Mouse (Mus musculus) hindbrain, postnatal 0 days (tissue): ENCODE data around the gene Tulp2. TPM values are rescaled to one million over a fixed set of nuclear protein-coding genes. Genes with fewer than 3 reads are reported as not detected.

Source experiments
- ATAC-seq: fragments of 200-750 bp; cut with Nextera tagmentation; 2 replicates; pipeline ENCODE4 v1.8.0; 2017; ENCODE audit warnings: mild to moderate bottlenecking, moderate TSS enrichment, moderate library complexity
- DNase-seq: peaks from one replicate; pipeline ENCODE4 v3.0.0-alpha.2; 2015; ENCODE audit warnings: low spot score
- H3K27ac ChIP-seq: fragments of 300-500 bp; sonication (generic); 2 replicates; pipeline ENCODE4 v1.5.1; 2014; ENCODE audit warnings: mild to moderate bottlenecking
- H3K27me3 ChIP-seq: fragments of 300-500 bp; sonication (generic); 2 replicates; pipeline ENCODE4 v1.6.1; 2014; ENCODE audit warnings: low read length, mixed read lengths; ENCODE audit not compliant: insufficient read depth
- H3K36me3 ChIP-seq: fragments of 300-500 bp; sonication (generic); 2 replicates; pipeline ENCODE4 v1.6.1; 2014; ENCODE audit warnings: low read length, mixed read lengths; ENCODE audit not compliant: insufficient read depth
- H3K4me1 ChIP-seq: fragments of 300-500 bp; sonication (generic); 2 replicates; pipeline ENCODE4 v1.6.1; 2014; ENCODE audit warnings: antibody characterized with exemption, low read length, mixed read lengths; ENCODE audit not compliant: insufficient read depth
- H3K4me2 ChIP-seq: fragments of 300-500 bp; sonication (generic); 2 replicates; pipeline ENCODE4 v1.6.1; 2014; ENCODE audit warnings: low read depth, mild to moderate bottlenecking, low read length, moderate library complexity, mixed read lengths
- H3K4me3 ChIP-seq: fragments of 300-500 bp; sonication (generic); 2 replicates; pipeline ENCODE4 v1.5.1; 2014; ENCODE audit warnings: low read length
- H3K9ac ChIP-seq: fragments of 300-500 bp; sonication (generic); replicated peaks from 2 replicates; pipeline ENCODE4 v1.6.1; 2014; ENCODE audit warnings: mild to moderate bottlenecking, low read length, moderate library complexity, mixed read lengths
- H3K9me3 ChIP-seq: fragments of 300-500 bp; sonication (generic); 2 replicates; pipeline ENCODE4 v1.6.1; 2016; ENCODE audit warnings: low read length, mixed read lengths
- CTCF ChIP-seq: IDR thresholded peaks from 2 replicates; pipeline ENCODE4 v1.5.1; 2016; ENCODE audit warnings: antibody characterized with exemption, control low read depth, low read depth
- WGBS: fragments of 180-500 bp; shearing (Covaris S2); extraction: QIAGEN DNeasy Blood & Tissue Kit; methylation state at CpG from one replicate; pipeline ENCODE4 v1.1.7; 2014; 5-methylcytosine and 5-hydroxymethylcytosine counted together
- polyA plus RNA-seq: library from polyadenylated mRNA; unstranded; fragments of >200 nt; fragmentation: Nextera tagmentation; extraction: Ambion mirVana; gene quantifications from 2 replicates; pipeline ENCODE4 v1.2.1, GENCODE M21; 2015
- total RNA-seq: library from RNA; depleted of rRNA; stranded (reverse); fragments of >200 nt; gene quantifications from 2 replicates; pipeline ENCODE4 v1.2.3, GENCODE M21; 2014

The Tulp2 gene
- total and polyA plus RNA-seq, 2 experiments from 2014 or later, result 0.21 TPM

GRCm38 (mm10) chr7:45437521-45438276 is 44.0 kb upstream of the Tulp2 start, which contains the start of gene Ruvbl2:
TSS of gene Ruvbl2 (minus strand) at chr7:45438096.
- Histone ChIP-seq H3K4me2 (peak within 1 kb of the TSS; percentile 21; the same call in 1 of the 2 replicates), H3K9ac (0 out of 2 replicates have a peak within 1 kb of the TSS, but pooled peaks have one; percentile 2), H3K27me3 (no peaks in the 10 kb centered on the region), H3K36me3 (peaks cover 5% of the 10 kb centered on the region), H3K4me3 (no peak within 1 kb of the TSS), H3K27ac (no peak within 1 kb of the TSS), H3K4me1 (peaks cover 17% of the 10 kb centered on the region), H3K9me3 (no peaks in the 10 kb centered on the region)
- 32% methylated on average over 19 of the region's 19 CpGs for WGBS
- peak; percentile 19; the same call in 1 of the 2 replicates for TF ChIP-seq CTCF
- ATAC-seq, result no peak
- no peak for DNase-seq

GRCm38 (mm10) chr7:45443526-45444420 is 37.9 kb upstream of the Tulp2 start:
- Histone ChIP-seq H3K4me3 (no peak overlapping the region), H3K9ac (no peak overlapping the region), H3K9me3 (no peaks in the 10 kb centered on the region), H3K4me2 (no peak overlapping the region), H3K27ac (no peak overlapping the region), H3K27me3 (no peaks in the 10 kb centered on the region), H3K36me3 (peaks cover 20% of the 10 kb centered on the region), H3K4me1 (no peaks in the 10 kb centered on the region)
- TF ChIP-seq CTCF, result no peak
- whole genome bisulfite sequencing, result 91% methylated on average over 22 of the region's 22 CpGs
- DNase-seq (no peak), ATAC-seq (no peak)

- H3K9me3 ChIP-seq, result no peaks in the 10 kb centered on the region
- H3K27ac ChIP-seq, result no peak overlapping the region
- peaks cover 18% of the 10 kb centered on the region for H3K36me3 ChIP-seq
- ATAC-seq, result no peak
- no peaks in the 10 kb centered on the region for H3K27me3 ChIP-seq
- H3K9ac ChIP-seq, result no peak overlapping the region
- DNase-seq, result no peak
- no peaks in the 10 kb centered on the region for H3K4me1 ChIP-seq
- TF ChIP-seq CTCF, result no peak
- no peak overlapping the region for H3K4me2 ChIP-seq
- no peak overlapping the region for H3K4me3 ChIP-seq
These were observed 35.1 kb upstream of the Tulp2 start for GRCm38 (mm10) chr7:45446589-45446988.

GRCm38 (mm10) chr7:45447325-45447990 is 34.2 kb upstream of the Tulp2 start:
- H3K4me1 ChIP-seq, result no peaks in the 10 kb centered on the region
- ATAC-seq (peak; percentile 58), DNase-seq (peak; percentile 71)
- no peak overlapping the region for H3K4me2 ChIP-seq
- H3K9ac ChIP-seq, result no peak overlapping the region
- H3K27me3 ChIP-seq, result no peaks in the 10 kb centered on the region
- H3K27ac ChIP-seq, result peak overlapping the region; percentile 17; the same call in 1 of the 2 replicates
- no peak overlapping the region for H3K4me3 ChIP-seq
- H3K36me3 ChIP-seq, result peaks cover 20% of the 10 kb centered on the region
- WGBS, result 38% methylated on average over 11 of the region's 11 CpGs
- TF ChIP-seq CTCF, result peak; percentile 67
- no peaks in the 10 kb centered on the region for H3K9me3 ChIP-seq

- H3K4me2 ChIP-seq, result no peak overlapping the region
- no peak for ATAC-seq
- no peaks in the 10 kb centered on the region for H3K27me3 ChIP-seq
- H3K9ac ChIP-seq, result no peak overlapping the region
- no peaks in the 10 kb centered on the region for H3K9me3 ChIP-seq
- H3K4me3 ChIP-seq, result no peak overlapping the region
- WGBS, result 100% methylated on average over 1 of the region's 1 CpGs
- no peak for TF ChIP-seq CTCF
- DNase-seq, result no peak
- H3K4me1 ChIP-seq, result no peaks in the 10 kb centered on the region
- peaks cover 24% of the 10 kb centered on the region for H3K36me3 ChIP-seq
- no peak overlapping the region for H3K27ac ChIP-seq
These were observed 31.7 kb upstream of the Tulp2 start for GRCm38 (mm10) chr7:45449974-45450373.

GRCm38 (mm10) chr7:45451344-45451982 is 30.2 kb upstream of the Tulp2 start:
- peak; percentile 79 for ATAC-seq
- H3K4me3 ChIP-seq, result 0 out of 2 replicates have a peak overlapping the region, but pooled peaks have one; percentile 6
- H3K9me3 ChIP-seq, result no peaks in the 10 kb centered on the region
- H3K36me3 ChIP-seq, result peaks cover 32% of the 10 kb centered on the region
- H3K4me1 ChIP-seq, result no peaks in the 10 kb centered on the region
- no peak overlapping the region for H3K4me2 ChIP-seq
- H3K9ac ChIP-seq, result no peak overlapping the region
- peak; percentile 88 for TF ChIP-seq CTCF
- 56% methylated on average over 23 of the region's 23 CpGs for WGBS
- no peaks in the 10 kb centered on the region for H3K27me3 ChIP-seq
- H3K27ac ChIP-seq, result peak overlapping the region; percentile 45; the same call in 1 of the 2 replicates
- peak; percentile 87 for DNase-seq
